Mouse (Mus musculus) left cerebral cortex, adult 8-10 months (tissue): ENCODE results near the gene Mrpl48. TPM values are rescaled to one million over a fixed set of nuclear protein-coding genes. Genes with fewer than 3 reads are reported as not detected.

ENCODE experiments used
- DNase-seq, 2 experiments: peaks; one replicate each; pipeline ENCODE4 v3.0.0; 2022; ENCODE audit warnings: low spot score in 2 of 2
- total RNA-seq, 4 experiments: library from RNA; stranded (reverse); gene quantifications; 2 replicates each; pipeline ENCODE4 v1.2.4; 2022

The Mrpl48 gene
- 10 to 100 TPM; 70.6 to 83.2 (median 77.7) TPM for total RNA-seq

GRCm38 (mm10) chr7:100608130-100608741 lies at the start of gene Mrpl48:
Gene Mrpl48 (minus strand): TSS chr7:100608301.
- peak; percentile 47 to 54 for DNase-seq

- peak in 1 of 2 experiments; percentile 51 for DNase-seq
Observed at GRCm38 (mm10) chr7:100656739-100657138, 48.6 kb upstream of the Mrpl48 start.

- DNase-seq: no peak
Observed at GRCm38 (mm10) chr7:100654441-100654840, 46.3 kb upstream of the Mrpl48 start.

GRCm38 (mm10) chr7:100653480-100654266 lies 45.6 kb upstream of the Mrpl48 start:
- DNase-seq: peak in 1 of 2 experiments; percentile 73

GRCm38 (mm10) chr7:100651011-100651410 lies 42.9 kb upstream of the Mrpl48 start:
- DNase-seq: peak in 1 of 2 experiments; percentile 13

- peak in 1 of 2 experiments; percentile 5 for DNase-seq
Observed at GRCm38 (mm10) chr7:100650421-100650820, 42.3 kb upstream of the Mrpl48 start.

GRCm38 (mm10) chr7:100649826-100650225 lies 41.7 kb upstream of the Mrpl48 start:
- DNase-seq: peak in 1 of 2 experiments; percentile 4

- DNase-seq: peak in 1 of 2 experiments; percentile 1
Observed at GRCm38 (mm10) chr7:100649095-100649494, 41.0 kb upstream of the Mrpl48 start.

- peak; percentile 30 to 55 for DNase-seq
Observed at GRCm38 (mm10) chr7:100645147-100645546, 37.0 kb upstream of the Mrpl48 start.

GRCm38 (mm10) chr7:100642413-100642812 lies 34.3 kb upstream of the Mrpl48 start:
- no peak for DNase-seq

GRCm38 (mm10) chr7:100637657-100638056 lies 29.6 kb upstream of the Mrpl48 start:
- no peak for DNase-seq

GRCm38 (mm10) chr7:100624538-100624937 lies 16.4 kb upstream of the Mrpl48 start:
- no peak for DNase-seq

- DNase-seq: no peak
Observed at GRCm38 (mm10) chr7:100622277-100622676, 14.2 kb upstream of the Mrpl48 start.

- DNase-seq: no peak
Observed at GRCm38 (mm10) chr7:100616121-100616857, 8.2 kb upstream of the Mrpl48 start.

- no peak for DNase-seq
Observed at GRCm38 (mm10) chr7:100608910-100609309, 809 bp upstream of the Mrpl48 start.

GRCm38 (mm10) chr7:100607214-100608129 lies 629 bp downstream of the Mrpl48 start, which contains the start of gene Rab6a:
Gene Rab6a (plus strand): TSS chr7:100607410.
- peak; percentile 86 to 98 for DNase-seq

GRCm38 (mm10) chr7:100600211-100600610 lies 7.9 kb downstream of the Mrpl48 start:
- peak in 1 of 2 experiments; percentile 63 for DNase-seq

GRCm38 (mm10) chr7:100593349-100593748 lies 14.8 kb downstream of the Mrpl48 start:
- DNase-seq: no peak

- DNase-seq: no peak
Observed at GRCm38 (mm10) chr7:100591522-100591852, 16.6 kb downstream of the Mrpl48 start.

- peak; percentile 64 to 83 for DNase-seq
Observed at GRCm38 (mm10) chr7:100590845-100591521, 17.1 kb downstream of the Mrpl48 start.
